ENCODE assay signal across 8 mouse cellular contexts in the genomic region with DNA sequence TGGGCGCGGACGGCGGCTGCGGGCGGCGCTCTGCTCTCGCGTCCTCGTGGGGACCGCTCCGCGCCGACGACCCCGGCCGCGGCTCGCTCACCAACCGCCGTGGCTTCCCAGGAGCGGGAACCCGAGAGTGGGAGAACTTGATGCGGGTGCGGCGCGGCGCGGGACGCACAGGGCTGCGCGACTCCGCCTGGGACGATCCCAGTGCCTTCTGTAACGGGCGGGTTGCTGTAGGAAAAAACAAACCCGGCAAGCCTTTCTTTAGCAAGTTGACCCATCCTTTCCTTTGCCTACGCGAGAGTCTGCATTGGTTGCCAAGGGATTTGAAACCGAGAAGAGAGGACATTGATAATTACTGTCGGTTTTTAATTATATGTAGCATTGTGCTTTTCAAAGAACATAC. TPM values are rescaled to one million over a fixed set of nuclear protein-coding genes. Genes with fewer than 3 reads are reported as not detected.
DNase-seq lines count a peak whose midpoint lies in the region; ATAC-seq and TF ChIP-seq lines count a peak whose summit lies in the region.

No protein-coding gene starts in this region.

- no peak for TF ChIP-seq POLR2A in ES-Bruce4 (IDR thresholded peaks at IDR 0.05; ENCODE audit: insufficient read depth, low read length)

- no peaks in the 10 kb centered on the region for H3K27me3 ChIP-seq in heart, embryonic 14.5 days (ENCODE audit: control insufficient read depth, insufficient read depth, low read length)
- H3K27me3 ChIP-seq in ES-Bruce4 (ENCODE audit: control insufficient read depth, insufficient read depth, low read length, poor library complexity, severe bottlenecking) = no peaks in the 10 kb centered on the region
- no peaks in the 10 kb centered on the region for H3K27me3 ChIP-seq in liver, embryonic 11.5 days (replicated peaks; ENCODE audit: control insufficient read depth, insufficient read depth, low read length)

- H3K27ac ChIP-seq in heart, embryonic 14.5 days (replicated peaks in 1 of 2; ENCODE audit: control insufficient read depth in 1 of 2, insufficient read depth in 1 of 2, low read depth in 2 of 2, low read length in 2 of 2) = peak overlapping the region; percentile 61 to 75
- H3K27ac ChIP-seq in ES-Bruce4 (ENCODE audit: insufficient read depth, low read length) = no peak overlapping the region
- H3K27ac ChIP-seq in liver, embryonic 11.5 days (ENCODE audit: low read depth, low read length) = peak overlapping the region; percentile 64

- peak overlapping the region; percentile 77 to 84 for H3K4me3 ChIP-seq in heart, embryonic 14.5 days (ENCODE audit: control insufficient read depth in 1 of 2, insufficient read depth in 1 of 2, low read depth in 1 of 2, low read length in 2 of 2)
- H3K4me3 ChIP-seq in ES-Bruce4 (ENCODE audit: low read depth, low read length) = peak overlapping the region; percentile 94
- H3K4me3 ChIP-seq in liver, embryonic 11.5 days (ENCODE audit: low read depth, low read length) = peak overlapping the region; percentile 84

- peaks cover 0 to 5% of the 10 kb centered on the region in 2 experiments; a peak in 2 of 4 replicates for H3K4me1 ChIP-seq in heart, embryonic 14.5 days (ENCODE audit: control insufficient read depth in 2 of 2, insufficient read depth in 2 of 2, low read length in 2 of 2)
- H3K4me1 ChIP-seq in ES-Bruce4 (ENCODE audit: control insufficient read depth, insufficient read depth, low read length) = no peaks in the 10 kb centered on the region
- H3K4me1 ChIP-seq in liver, embryonic 11.5 days (replicated peaks; ENCODE audit: control insufficient read depth, insufficient read depth, low read length) = peaks cover 4% of the 10 kb centered on the region; the same call in 1 of the 2 replicates

- no peak for TF ChIP-seq CTCF in ES-Bruce4 (IDR thresholded peaks at IDR 0.05; ENCODE audit: low read depth, low read length)

- no peak for DNase-seq in heart, postnatal 10 days
- DNase-seq in liver, embryonic 11.5 days (ENCODE audit: low spot score) = no peak
- no peak for DNase-seq in frontal cortex, postnatal 36 days (ENCODE audit: low spot score in 2 of 2)
- no peak for DNase-seq in spleen, adult 18-20 months

- H3K36me3 ChIP-seq in heart, embryonic 14.5 days (ENCODE audit: control insufficient read depth, insufficient read depth, low read length) = peaks cover 34% of the 10 kb centered on the region
- peaks cover 31% of the 10 kb centered on the region for H3K36me3 ChIP-seq in ES-Bruce4 (ENCODE audit: control insufficient read depth, insufficient read depth, low read length, poor library complexity, severe bottlenecking)
- peaks cover 11% of the 10 kb centered on the region; the same call in 1 of the 2 replicates for H3K36me3 ChIP-seq in liver, embryonic 11.5 days (ENCODE audit: control insufficient read depth, insufficient read depth, low read length)

- H3K4me2 ChIP-seq in heart, embryonic 14.5 days (ENCODE audit: low read length) = peak overlapping the region; percentile 72
- peak overlapping the region; percentile 85 for H3K4me2 ChIP-seq in liver, embryonic 11.5 days

- no peaks in the 10 kb centered on the region for H3K9me3 ChIP-seq in heart, embryonic 14.5 days (ENCODE audit: control insufficient read depth, low read length)
- no peaks in the 10 kb centered on the region for H3K9me3 ChIP-seq in ES-Bruce4 (replicated peaks; ENCODE audit: control insufficient read depth, insufficient read depth, low read length, poor library complexity, severe bottlenecking)
- no peaks in the 10 kb centered on the region for H3K9me3 ChIP-seq in liver, embryonic 11.5 days (ENCODE audit: control insufficient read depth, low read length)

- intact Hi-C loops in heart, postnatal 10 days (cut with DNase I) = no loop called here

- no peak for ATAC-seq in heart, embryonic 14.5 days (ENCODE audit: insufficient number of reproducible peaks, insufficient read depth, low FRiP score, low read depth)
- peak; percentile 39; the same call in 1 of the 2 replicates for ATAC-seq in erythroid progenitor cell, adult 5-6 weeks (replicated peaks; ENCODE audit: low FRiP score, poor library complexity, severe bottlenecking)
- ATAC-seq in liver, embryonic 11.5 days (replicated peaks; ENCODE audit: low FRiP score) = no peak; the same call in 1 of the 2 replicates
- ATAC-seq in megakaryocyte progenitor cell, adult 5-6 weeks (replicated peaks; ENCODE audit: poor library complexity) = no peak; the same call in 1 of the 2 replicates

- H3K9ac ChIP-seq in heart, embryonic 14.5 days (ENCODE audit: low read length) = peak overlapping the region; percentile 82
- peak overlapping the region; percentile 91 for H3K9ac ChIP-seq in ES-Bruce4 (ENCODE audit: low read depth, poor library complexity, severe bottlenecking)
- H3K9ac ChIP-seq in liver, embryonic 11.5 days (ENCODE audit: low read depth, low read length) = peak overlapping the region; percentile 79

- no peak for TF ChIP-seq EP300 in ES-Bruce4 (IDR thresholded peaks at IDR 0.05; ENCODE audit: insufficient read depth, low read depth, low read length)

- WGBS in heart, embryonic 14.5 days = under 1% methylated on average over 38 of the region's 41 CpGs
- under 1% methylated on average over 41 of the region's 41 CpGs for WGBS in liver, embryonic 11.5 days

RNA-seq across cellular contexts. Expression of a gene that starts 0.5 kb away (rescaled TPM):
- 11.0 and 13.5 TPM in 2 replicates for polyA plus RNA-seq in heart, embryonic 14.5 days (2014; fragmentation: Nextera tagmentation; extraction: Ambion mirVana)
- 10 to 100 TPM; 13.8 to 16.6 TPM for total RNA-seq in heart, postnatal 10 days (2021)
- 43.6 and 46.8 TPM in 2 replicates for polyA plus RNA-seq in ES-Bruce4 (2011; ENCODE audit: insufficient read depth, insufficient read length, low read depth, missing spikeins)
- total RNA-seq in erythroid progenitor cell, adult 5-6 weeks (2015; ENCODE audit: low replicate concordance) = 1.7 and 3.6 TPM in 2 replicates
- 4.0 and 8.9 TPM in 2 replicates for total RNA-seq in erythroid progenitor cell, adult 5-6 weeks (2017; ENCODE audit: low replicate concordance)
- 10.1 and 11.6 TPM in 2 replicates for polyA plus RNA-seq in liver, embryonic 11.5 days (2014; fragmentation: Nextera tagmentation; extraction: Ambion mirVana)
- 3.3 and 7.1 TPM in 2 replicates for total RNA-seq in megakaryocyte progenitor cell, adult 5-6 weeks (2015)
- total RNA-seq in megakaryocyte progenitor cell, adult 5-6 weeks (2017) = 1.1 and 3.0 TPM in 2 replicates

RNA-seq across cellular contexts. Expression of a gene that starts 37.4 kb away (rescaled TPM):
- 85.3 and 91.7 TPM in 2 replicates for polyA plus RNA-seq in heart, embryonic 14.5 days (2014; fragmentation: Nextera tagmentation; extraction: Ambion mirVana)
- 10 to 100 TPM; 53.7 to 54.6 TPM for total RNA-seq in heart, postnatal 10 days (2021)
- 14.6 and 17.1 TPM in 2 replicates for polyA plus RNA-seq in ES-Bruce4 (2011; ENCODE audit: insufficient read depth, insufficient read length, low read depth, missing spikeins)
- 25.9 and 37.7 TPM in 2 replicates for total RNA-seq in erythroid progenitor cell, adult 5-6 weeks (2015; ENCODE audit: low replicate concordance)
- total RNA-seq in erythroid progenitor cell, adult 5-6 weeks (2017; ENCODE audit: low replicate concordance) = 33.9 and 59.6 TPM in 2 replicates
- polyA plus RNA-seq in liver, embryonic 11.5 days (2014; fragmentation: Nextera tagmentation; extraction: Ambion mirVana) = 103 and 108 TPM in 2 replicates
- total RNA-seq in megakaryocyte progenitor cell, adult 5-6 weeks (2015) = 26.9 and 37.3 TPM in 2 replicates
- total RNA-seq in megakaryocyte progenitor cell, adult 5-6 weeks (2017) = 26.0 and 26.3 TPM in 2 replicates

RNA-seq across cellular contexts. Expression of a gene that starts 50.6 kb away (rescaled TPM):
- 15.6 and 16.5 TPM in 2 replicates for polyA plus RNA-seq in heart, embryonic 14.5 days (2014; fragmentation: Nextera tagmentation; extraction: Ambion mirVana)
- 1 to 10 TPM; 5.7 to 6.2 TPM for total RNA-seq in heart, postnatal 10 days (2021)
- polyA plus RNA-seq in ES-Bruce4 (2011; ENCODE audit: insufficient read depth, insufficient read length, low read depth, missing spikeins) = 38.4 and 39.3 TPM in 2 replicates
- total RNA-seq in erythroid progenitor cell, adult 5-6 weeks (2015; ENCODE audit: low replicate concordance) = 62.5 and 83.6 TPM in 2 replicates
- total RNA-seq in erythroid progenitor cell, adult 5-6 weeks (2017; ENCODE audit: low replicate concordance) = 84.2 and 84.9 TPM in 2 replicates
- 62.7 and 65.4 TPM in 2 replicates for polyA plus RNA-seq in liver, embryonic 11.5 days (2014; fragmentation: Nextera tagmentation; extraction: Ambion mirVana)
- 76.3 and 79.8 TPM in 2 replicates for total RNA-seq in megakaryocyte progenitor cell, adult 5-6 weeks (2015)
- 88.4 and 90.3 TPM in 2 replicates for total RNA-seq in megakaryocyte progenitor cell, adult 5-6 weeks (2017)

Comparison
In these comparisons a context has a peak if more than half of its experiments do, and no peak if none do; other contexts are left out.
1. RNA of a gene that starts 50.6 kb away (total RNA-seq): 76.3 to 90.3 TPM in megakaryocyte progenitor cell, adult 5-6 weeks and 62.5 to 84.9 TPM in erythroid progenitor cell, adult 5-6 weeks; 5.7 to 6.2 TPM in heart, postnatal 10 days; every median in the first group is over 4 times any median in the second.
2. Peak in every context shown above with its lines, with median percentiles within 50 percentile points of each other: H3K4me3 ChIP-seq and H3K9ac ChIP-seq.